ENCODE assay signal across 8 mouse cellular contexts in the genomic region with DNA sequence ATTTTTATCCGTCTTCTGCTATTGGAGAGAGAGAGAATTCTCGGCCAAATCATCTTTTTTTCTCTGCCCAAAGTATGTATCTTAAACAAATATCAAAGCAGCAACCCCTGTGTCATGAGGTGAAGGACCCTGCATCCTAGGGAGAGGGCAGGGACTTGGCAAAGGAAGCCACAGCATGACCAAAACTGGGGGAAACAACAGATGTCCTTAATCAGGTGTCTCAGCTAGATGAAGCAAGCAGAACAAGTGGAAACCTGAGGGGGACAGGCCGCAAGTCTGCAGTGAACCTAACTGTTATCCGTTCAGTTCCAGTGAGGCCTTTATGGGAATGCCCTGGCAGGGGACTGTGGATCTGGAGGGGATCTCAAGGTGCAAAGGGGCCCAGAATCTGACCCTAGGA. TPM values are rescaled to one million over a fixed set of nuclear protein-coding genes. Genes with fewer than 3 reads are reported as not detected.
DNase-seq lines count a peak whose midpoint lies in the region; ATAC-seq and TF ChIP-seq lines count a peak whose summit lies in the region.

No protein-coding gene starts in this region.

- H3K4me2 ChIP-seq in kidney, embryonic 16.5 days (replicated peaks; ENCODE audit: low read depth, low read length) = peak overlapping the region; percentile 94
- H3K4me2 ChIP-seq in embryonic facial prominence, embryonic 12.5 days (replicated peaks) = peak overlapping the region; percentile 93
- peak overlapping the region; percentile 95 for H3K4me2 ChIP-seq in hindbrain, postnatal 0 days (ENCODE audit: low read depth, low read length)
- peak overlapping the region; percentile 99 for H3K4me2 ChIP-seq in midbrain, postnatal 0 days (ENCODE audit: low read depth, low read length, poor library complexity, severe bottlenecking)

- H3K4me3 ChIP-seq in kidney, embryonic 16.5 days (ENCODE audit: low read length) = peak overlapping the region; percentile 87; the same call in 1 of the 2 replicates
- H3K4me3 ChIP-seq in embryonic facial prominence, embryonic 12.5 days = peak overlapping the region; percentile 97
- H3K4me3 ChIP-seq in hindbrain, postnatal 0 days (ENCODE audit: low read length) = peak overlapping the region; percentile 67; the same call in 1 of the 2 replicates
- H3K4me3 ChIP-seq in midbrain, postnatal 0 days (ENCODE audit: low read depth, low read length) = peak overlapping the region; percentile 92

- peaks cover 4% of the 10 kb centered on the region; the same call in 1 of the 2 replicates for H3K36me3 ChIP-seq in kidney, embryonic 16.5 days (ENCODE audit: insufficient read depth, low read length)
- peaks cover 30% of the 10 kb centered on the region for H3K36me3 ChIP-seq in embryonic facial prominence, embryonic 12.5 days
- H3K36me3 ChIP-seq in hindbrain, postnatal 0 days (ENCODE audit: insufficient read depth, low read length) = no peaks in the 10 kb centered on the region
- peaks cover 4% of the 10 kb centered on the region for H3K36me3 ChIP-seq in midbrain, postnatal 0 days (ENCODE audit: insufficient read depth, low read length)

- H3K9me3 ChIP-seq in kidney, embryonic 16.5 days (ENCODE audit: low read length) = no peaks in the 10 kb centered on the region
- no peaks in the 10 kb centered on the region for H3K9me3 ChIP-seq in embryonic facial prominence, embryonic 12.5 days
- H3K9me3 ChIP-seq in hindbrain, postnatal 0 days (ENCODE audit: low read length) = no peaks in the 10 kb centered on the region
- no peaks in the 10 kb centered on the region for H3K9me3 ChIP-seq in midbrain, postnatal 0 days (ENCODE audit: low read length)

- H3K27me3 ChIP-seq in kidney, embryonic 16.5 days (ENCODE audit: insufficient read depth, low read length) = no peaks in the 10 kb centered on the region
- H3K27me3 ChIP-seq in embryonic facial prominence, embryonic 12.5 days = no peaks in the 10 kb centered on the region
- H3K27me3 ChIP-seq in hindbrain, postnatal 0 days (ENCODE audit: insufficient read depth, low read length) = no peaks in the 10 kb centered on the region
- H3K27me3 ChIP-seq in midbrain, postnatal 0 days (ENCODE audit: insufficient read depth, low read length) = no peaks in the 10 kb centered on the region

- peaks cover 18% of the 10 kb centered on the region for H3K4me1 ChIP-seq in kidney, embryonic 16.5 days (ENCODE audit: insufficient read depth, low read length)
- H3K4me1 ChIP-seq in embryonic facial prominence, embryonic 12.5 days = peaks cover 36% of the 10 kb centered on the region
- peaks cover 23% of the 10 kb centered on the region for H3K4me1 ChIP-seq in hindbrain, postnatal 0 days (ENCODE audit: insufficient read depth, low read length)
- H3K4me1 ChIP-seq in midbrain, postnatal 0 days (ENCODE audit: insufficient read depth, low read length) = peaks cover 5% of the 10 kb centered on the region; the same call in 1 of the 2 replicates

- no peak overlapping the region; the same call in 1 of the 2 replicates for H3K9ac ChIP-seq in kidney, embryonic 16.5 days (replicated peaks; ENCODE audit: low read length)
- H3K9ac ChIP-seq in embryonic facial prominence, embryonic 12.5 days = peak overlapping the region; percentile 98
- H3K9ac ChIP-seq in hindbrain, postnatal 0 days (replicated peaks; ENCODE audit: low read length) = no peak overlapping the region
- 0 out of 2 replicates have a peak overlapping the region, but pooled peaks have one; percentile 88 for H3K9ac ChIP-seq in midbrain, postnatal 0 days (replicated peaks; ENCODE audit: low read length, poor library complexity, severe bottlenecking)

- no peak for DNase-seq in kidney, postnatal 36 days
- DNase-seq in hindbrain, postnatal 0 days (ENCODE audit: low spot score) = no peak
- DNase-seq in midbrain, postnatal 0 days (ENCODE audit: low spot score) = no peak
- DNase-seq in urinary bladder, adult 2 months (ENCODE audit: low spot score) = no peak
- no peak for DNase-seq in spleen, adult 12 weeks (ENCODE audit: low spot score)
- DNase-seq in frontal cortex, postnatal 25 days (ENCODE audit: low spot score in 2 of 2) = no peak

- no peak for TF ChIP-seq CTCF in hindbrain, postnatal 0 days (IDR thresholded peaks at IDR 0.05; ENCODE audit: low read depth)
- TF ChIP-seq CTCF in midbrain, postnatal 0 days (IDR thresholded peaks at IDR 0.05) = no peak

- no peak for ATAC-seq in kidney, embryonic 16.5 days (ENCODE audit: low FRiP score, low TSS enrichment)
- ATAC-seq in embryonic facial prominence, embryonic 12.5 days (ENCODE audit: insufficient number of reproducible peaks, insufficient read depth, low FRiP score, low TSS enrichment) = no peak
- ATAC-seq in hindbrain, postnatal 0 days = no peak
- no peak for ATAC-seq in midbrain, postnatal 0 days (ENCODE audit: low FRiP score)

- no peak overlapping the region for H3K27ac ChIP-seq in kidney, embryonic 16.5 days (ENCODE audit: low read length)
- H3K27ac ChIP-seq in embryonic facial prominence, embryonic 12.5 days = no peak overlapping the region
- no peak overlapping the region for H3K27ac ChIP-seq in hindbrain, postnatal 0 days
- H3K27ac ChIP-seq in midbrain, postnatal 0 days (ENCODE audit: low read depth, low read length) = no peak overlapping the region

- 77% methylated on average over 4 of the region's 4 CpGs for WGBS in kidney, embryonic 16.5 days
- WGBS in embryonic facial prominence, embryonic 12.5 days = 81% methylated on average over 4 of the region's 4 CpGs
- 81% methylated on average over 4 of the region's 4 CpGs for WGBS in hindbrain, postnatal 0 days
- WGBS in midbrain, postnatal 0 days = 93% methylated on average over 4 of the region's 4 CpGs

RNA-seq across cellular contexts. Expression of gene Ulk1, which starts 2.4 kb away (rescaled TPM):
- 18.6 and 19.5 TPM in 2 replicates for polyA plus RNA-seq in kidney, embryonic 16.5 days (2015; fragmentation: Nextera tagmentation; extraction: Ambion mirVana)
- polyA plus RNA-seq in embryonic facial prominence, embryonic 12.5 days (2016; fragmentation: Nextera tagmentation; extraction: Ambion mirVana) = 26.5 and 28.1 TPM in 2 replicates
- total RNA-seq in hindbrain, postnatal 0 days (2014; rRNA removed) = 53.9 and 60.8 TPM in 2 replicates
- polyA plus RNA-seq in hindbrain, postnatal 0 days (2015; fragmentation: Nextera tagmentation; extraction: Ambion mirVana) = 13.9 and 16.3 TPM in 2 replicates
- 69.8 and 75.4 TPM in 2 replicates for total RNA-seq in midbrain, postnatal 0 days (2014; rRNA removed)
- polyA plus RNA-seq in midbrain, postnatal 0 days (2015; fragmentation: Nextera tagmentation; extraction: Ambion mirVana) = 17.8 and 21.1 TPM in 2 replicates
- polyA plus RNA-seq in urinary bladder, adult 2 months (2012; rRNA removed) = 26.4 and 41.9 TPM in 2 replicates

RNA-seq across cellular contexts. Expression of gene Pus1, which starts 27.0 kb away (rescaled TPM):
- 44.4 and 45.1 TPM in 2 replicates for polyA plus RNA-seq in kidney, embryonic 16.5 days (2015; fragmentation: Nextera tagmentation; extraction: Ambion mirVana)
- polyA plus RNA-seq in embryonic facial prominence, embryonic 12.5 days (2016; fragmentation: Nextera tagmentation; extraction: Ambion mirVana) = 31.0 and 31.3 TPM in 2 replicates
- total RNA-seq in hindbrain, postnatal 0 days (2014; rRNA removed) = 14.1 and 15.0 TPM in 2 replicates
- polyA plus RNA-seq in hindbrain, postnatal 0 days (2015; fragmentation: Nextera tagmentation; extraction: Ambion mirVana) = 20.2 and 21.8 TPM in 2 replicates
- total RNA-seq in midbrain, postnatal 0 days (2014; rRNA removed) = 10.4 and 11.6 TPM in 2 replicates
- 16.3 and 17.5 TPM in 2 replicates for polyA plus RNA-seq in midbrain, postnatal 0 days (2015; fragmentation: Nextera tagmentation; extraction: Ambion mirVana)
- 23.2 and 25.6 TPM in 2 replicates for polyA plus RNA-seq in urinary bladder, adult 2 months (2012; rRNA removed)

RNA-seq across cellular contexts. Expression of gene Hscb, which starts 32.1 kb away (rescaled TPM):
- 32.1 and 35.3 TPM in 2 replicates for polyA plus RNA-seq in kidney, embryonic 16.5 days (2015; fragmentation: Nextera tagmentation; extraction: Ambion mirVana)
- 27.1 and 31.3 TPM in 2 replicates for polyA plus RNA-seq in embryonic facial prominence, embryonic 12.5 days (2016; fragmentation: Nextera tagmentation; extraction: Ambion mirVana)
- total RNA-seq in hindbrain, postnatal 0 days (2014; rRNA removed) = 10.0 and 10.5 TPM in 2 replicates
- polyA plus RNA-seq in hindbrain, postnatal 0 days (2015; fragmentation: Nextera tagmentation; extraction: Ambion mirVana) = 12.0 and 16.4 TPM in 2 replicates
- 9.6 and 13.4 TPM in 2 replicates for total RNA-seq in midbrain, postnatal 0 days (2014; rRNA removed)
- polyA plus RNA-seq in midbrain, postnatal 0 days (2015; fragmentation: Nextera tagmentation; extraction: Ambion mirVana) = 9.2 and 9.8 TPM in 2 replicates
- 30.7 and 33.3 TPM in 2 replicates for polyA plus RNA-seq in urinary bladder, adult 2 months (2012; rRNA removed)

RNA-seq across cellular contexts. Expression of gene Chek2, which starts 32.3 kb away (rescaled TPM):
- 32.8 and 36.7 TPM in 2 replicates for polyA plus RNA-seq in kidney, embryonic 16.5 days (2015; fragmentation: Nextera tagmentation; extraction: Ambion mirVana)
- polyA plus RNA-seq in embryonic facial prominence, embryonic 12.5 days (2016; fragmentation: Nextera tagmentation; extraction: Ambion mirVana) = 26.7 and 30.2 TPM in 2 replicates
- total RNA-seq in hindbrain, postnatal 0 days (2014; rRNA removed) = 5.5 and 5.6 TPM in 2 replicates
- 5.1 and 7.0 TPM in 2 replicates for polyA plus RNA-seq in hindbrain, postnatal 0 days (2015; fragmentation: Nextera tagmentation; extraction: Ambion mirVana)
- 3.2 and 27.2 TPM in 2 replicates for total RNA-seq in midbrain, postnatal 0 days (2014; rRNA removed)
- polyA plus RNA-seq in midbrain, postnatal 0 days (2015; fragmentation: Nextera tagmentation; extraction: Ambion mirVana) = 1.9 and 2.6 TPM in 2 replicates
- 7.8 and 10.9 TPM in 2 replicates for polyA plus RNA-seq in urinary bladder, adult 2 months (2012; rRNA removed)

RNA-seq across cellular contexts. Expression of gene Ep400, which starts 36.9 kb away (rescaled TPM):
- polyA plus RNA-seq in kidney, embryonic 16.5 days (2015; fragmentation: Nextera tagmentation; extraction: Ambion mirVana) = 49.2 and 55.6 TPM in 2 replicates
- polyA plus RNA-seq in embryonic facial prominence, embryonic 12.5 days (2016; fragmentation: Nextera tagmentation; extraction: Ambion mirVana) = 50.5 and 51.9 TPM in 2 replicates
- total RNA-seq in hindbrain, postnatal 0 days (2014; rRNA removed) = 63.3 and 66.6 TPM in 2 replicates
- 28.8 and 35.0 TPM in 2 replicates for polyA plus RNA-seq in hindbrain, postnatal 0 days (2015; fragmentation: Nextera tagmentation; extraction: Ambion mirVana)
- total RNA-seq in midbrain, postnatal 0 days (2014; rRNA removed) = 67.2 and 72.1 TPM in 2 replicates
- 27.7 and 38.5 TPM in 2 replicates for polyA plus RNA-seq in midbrain, postnatal 0 days (2015; fragmentation: Nextera tagmentation; extraction: Ambion mirVana)
- 13.7 and 22.6 TPM in 2 replicates for polyA plus RNA-seq in urinary bladder, adult 2 months (2012; rRNA removed)

Comparison
In these comparisons a context has a peak if more than half of its experiments do, and no peak if none do; other contexts are left out.
1. H3K9ac ChIP-seq: peak in embryonic facial prominence, embryonic 12.5 days (single experiment) and midbrain, postnatal 0 days (single experiment); none in kidney, embryonic 16.5 days (single experiment) and hindbrain, postnatal 0 days (single experiment).
2. Peak in every context shown above with its lines, with median percentiles within 50 percentile points of each other: H3K4me2 ChIP-seq and H3K4me3 ChIP-seq.